ENCODE assay signal across 21 mouse cellular contexts in genomic region chr13:112532235-112532634, GRCm38 (mm10).
DNase-seq lines count a peak whose midpoint lies in the region; ATAC-seq lines count a peak whose summit lies in the region.
"Had no signal": no experiment of that assay in that cellular context is flagged by ENCODE, and none has a peak within 500 bp of the region (broad histone marks: within the 10 kb centered on the region; RNA-seq: fewer than 3 reads in every experiment).

No protein-coding gene starts in this region.

- H3K4me2 ChIP-seq in forebrain, embryonic 11.5 days (ENCODE audit: low read depth, low read length, severe bottlenecking) = no peak overlapping the region
- H3K4me2 ChIP-seq in forebrain, embryonic 15.5 days (replicated peaks) = no peak overlapping the region

- no peaks in the 10 kb centered on the region for H3K27me3 ChIP-seq in forebrain, embryonic 11.5 days (ENCODE audit: control insufficient read depth, insufficient read depth, low read length)
- no peaks in the 10 kb centered on the region for H3K27me3 ChIP-seq in forebrain, embryonic 15.5 days
- H3K27me3 ChIP-seq in heart, embryonic 10.5 days (ENCODE audit: insufficient read depth, poor library complexity, severe bottlenecking) = no peaks in the 10 kb centered on the region
- H3K27me3 ChIP-seq: CH12.LX, Patski had no signal

- H3K9me3 ChIP-seq in forebrain, embryonic 11.5 days (ENCODE audit: control insufficient read depth, low read length) = no peaks in the 10 kb centered on the region
- no peaks in the 10 kb centered on the region for H3K9me3 ChIP-seq in forebrain, embryonic 15.5 days
- H3K9me3 ChIP-seq in heart, embryonic 10.5 days = no peaks in the 10 kb centered on the region
- H3K9me3 ChIP-seq: G1E had no signal

- peak; percentile 41 for DNase-seq in forebrain, embryonic 11.5 days (ENCODE audit: low spot score)
- peak; percentile 51 for DNase-seq in heart, adult 11 months
- no peak for DNase-seq in heart, adult 8-10 months (ENCODE audit: low spot score)
- DNase-seq in heart, embryonic 10.5 days (ENCODE audit: low spot score) = peak; percentile 52
- no peak for DNase-seq in heart, adult 9 months (ENCODE audit: low spot score in 2 of 2)
- DNase-seq: adrenal gland, adult 2 months; adrenal gland, adult 8-10 months; adrenal gland, postnatal 10 days; adrenal gland, postnatal 14 days; adrenal gland, postnatal 25 days; adrenal gland, postnatal 36 days; B cell, adult 2 months; cerebellum, adult 11 months; cerebellum, adult 11-12 months; cerebellum, adult 18-20 months had no signal

- 88% methylated on average over 6 of the region's 6 CpGs for WGBS in forebrain, embryonic 11.5 days
- 92% methylated on average over 6 of the region's 6 CpGs for WGBS in forebrain, embryonic 15.5 days
- 83% methylated on average over 6 of the region's 6 CpGs for WGBS in heart, embryonic 10.5 days

- no peak for ATAC-seq in forebrain, embryonic 11.5 days (replicated peaks; ENCODE audit: low FRiP score)
- ATAC-seq in forebrain, embryonic 15.5 days (replicated peaks) = no peak
- ATAC-seq: activated CD4-positive, CD25-positive, alpha-beta regulatory T cell, adult 4 months; CD4-positive, CD25-positive, alpha-beta regulatory T cell, adult 4 months; Patski had no signal

- no peak overlapping the region for H3K9ac ChIP-seq in forebrain, embryonic 11.5 days (ENCODE audit: low read length)
- no peak overlapping the region for H3K9ac ChIP-seq in forebrain, embryonic 15.5 days (replicated peaks)

- H3K4me1 ChIP-seq in forebrain, embryonic 11.5 days (replicated peaks; ENCODE audit: control insufficient read depth, insufficient read depth, low read length) = no peaks in the 10 kb centered on the region
- no peaks in the 10 kb centered on the region for H3K4me1 ChIP-seq in forebrain, embryonic 15.5 days
- 0 out of 2 replicates have a peak, but pooled peaks cover 6% of the 10 kb centered on the region for H3K4me1 ChIP-seq in heart, embryonic 10.5 days

- H3K4me3 ChIP-seq in forebrain, embryonic 11.5 days (ENCODE audit: low read depth, low read length) = no peak overlapping the region
- no peak overlapping the region for H3K4me3 ChIP-seq in forebrain, embryonic 15.5 days
- no peak overlapping the region for H3K4me3 ChIP-seq in heart, embryonic 10.5 days

- H3K36me3 ChIP-seq in forebrain, embryonic 11.5 days (ENCODE audit: control insufficient read depth, insufficient read depth, low read length) = no peaks in the 10 kb centered on the region
- no peaks in the 10 kb centered on the region for H3K36me3 ChIP-seq in forebrain, embryonic 15.5 days
- H3K36me3 ChIP-seq in heart, embryonic 10.5 days = no peaks in the 10 kb centered on the region
- H3K36me3 ChIP-seq: G1E had no signal

- no peak overlapping the region for H3K27ac ChIP-seq in forebrain, embryonic 11.5 days (ENCODE audit: low read depth, low read length)
- no peak overlapping the region for H3K27ac ChIP-seq in forebrain, embryonic 15.5 days (replicated peaks)
- no peak overlapping the region for H3K27ac ChIP-seq in heart, embryonic 10.5 days

Comparison
In these comparisons a context has a peak if more than half of its experiments do, and no peak if none do; other contexts are left out.
1. DNase-seq: peak in forebrain, embryonic 11.5 days (single experiment), heart, adult 11 months (single experiment) and heart, embryonic 10.5 days (single experiment); none in heart, adult 8-10 months (single experiment) and heart, adult 9 months (0 of 2).